In genomic region chr12:43813559-43813958, GRCm38 (mm10) we compare ENCODE assay signal across 11 mouse cellular contexts.
A peak's percentile ranks its signal among the peaks of the same experiment; 100 is the strongest.
DNase-seq lines count a peak whose midpoint lies in the region; ATAC-seq lines count a peak whose summit lies in the region.
"Had no signal": no experiment of that assay in that cellular context is flagged by ENCODE, and none has a peak within 500 bp of the region (broad histone marks: within the 10 kb centered on the region; RNA-seq: fewer than 3 reads in every experiment).

No protein-coding gene starts in this region.

- no peak overlapping the region for H3K27ac ChIP-seq in embryonic facial prominence, embryonic 11.5 days (replicated peaks; ENCODE audit: low read depth, low read length)
- no peak overlapping the region for H3K27ac ChIP-seq in embryonic facial prominence, embryonic 10.5 days (replicated peaks)
- no peak overlapping the region for H3K27ac ChIP-seq in neural tube, embryonic 14.5 days (ENCODE audit: low read depth, low read length)
- H3K27ac ChIP-seq: stomach, embryonic 15.5 days had no signal

- no peaks in the 10 kb centered on the region for H3K4me1 ChIP-seq in embryonic facial prominence, embryonic 11.5 days (ENCODE audit: control insufficient read depth, insufficient read depth, low read length)
- H3K4me1 ChIP-seq in embryonic facial prominence, embryonic 10.5 days = no peaks in the 10 kb centered on the region
- H3K4me1 ChIP-seq in neural tube, embryonic 14.5 days (ENCODE audit: control insufficient read depth, insufficient read depth, low read length) = no peaks in the 10 kb centered on the region
- H3K4me1 ChIP-seq: stomach, embryonic 15.5 days had no signal

- H3K36me3 ChIP-seq in embryonic facial prominence, embryonic 11.5 days (replicated peaks; ENCODE audit: control insufficient read depth, insufficient read depth, low read depth, low read length) = no peaks in the 10 kb centered on the region
- no peaks in the 10 kb centered on the region for H3K36me3 ChIP-seq in embryonic facial prominence, embryonic 10.5 days (replicated peaks)
- H3K36me3 ChIP-seq in neural tube, embryonic 14.5 days (ENCODE audit: control insufficient read depth, insufficient read depth, low read length) = no peaks in the 10 kb centered on the region
- H3K36me3 ChIP-seq: stomach, embryonic 15.5 days had no signal

- 15% methylated on average over 3 of the region's 3 CpGs for WGBS in embryonic facial prominence, embryonic 11.5 days
- 16% methylated on average over 3 of the region's 3 CpGs for WGBS in embryonic facial prominence, embryonic 10.5 days
- WGBS in neural tube, embryonic 14.5 days = 21% methylated on average over 3 of the region's 3 CpGs

- no peak for ATAC-seq in embryonic facial prominence, embryonic 11.5 days (replicated peaks; ENCODE audit: insufficient number of reproducible peaks, low FRiP score, low TSS enrichment, low read depth)
- peak; percentile 72 for ATAC-seq in neural tube, embryonic 14.5 days (ENCODE audit: low read depth)
- ATAC-seq in erythroid progenitor cell, adult 5-6 weeks (replicated peaks; ENCODE audit: low FRiP score, poor library complexity, severe bottlenecking) = no peak
- ATAC-seq: CD4-positive, CD25-positive, alpha-beta regulatory T cell, adult 4 months had no signal

- no peak overlapping the region for H3K9ac ChIP-seq in embryonic facial prominence, embryonic 11.5 days (replicated peaks; ENCODE audit: low read length)
- no peak overlapping the region for H3K9ac ChIP-seq in neural tube, embryonic 14.5 days (replicated peaks; ENCODE audit: low read depth, low read length)
- H3K9ac ChIP-seq: stomach, embryonic 15.5 days had no signal

- no peak overlapping the region for H3K4me2 ChIP-seq in embryonic facial prominence, embryonic 11.5 days (ENCODE audit: low read depth, low read length)
- no peak overlapping the region for H3K4me2 ChIP-seq in neural tube, embryonic 14.5 days (ENCODE audit: low read depth, low read length)
- H3K4me2 ChIP-seq: stomach, embryonic 15.5 days had no signal

- no peak overlapping the region for H3K4me3 ChIP-seq in embryonic facial prominence, embryonic 11.5 days (ENCODE audit: low read depth, low read length)
- no peak overlapping the region for H3K4me3 ChIP-seq in embryonic facial prominence, embryonic 10.5 days
- H3K4me3 ChIP-seq in neural tube, embryonic 14.5 days (ENCODE audit: low read depth, low read length) = no peak overlapping the region
- H3K4me3 ChIP-seq: stomach, embryonic 15.5 days had no signal

- H3K27me3 ChIP-seq in embryonic facial prominence, embryonic 11.5 days (ENCODE audit: control insufficient read depth, insufficient read depth, low read length) = no peaks in the 10 kb centered on the region
- no peaks in the 10 kb centered on the region for H3K27me3 ChIP-seq in embryonic facial prominence, embryonic 10.5 days (replicated peaks; ENCODE audit: low read depth, poor library complexity, severe bottlenecking)
- H3K27me3 ChIP-seq in neural tube, embryonic 14.5 days (ENCODE audit: control insufficient read depth, insufficient read depth, low read length) = no peaks in the 10 kb centered on the region
- H3K27me3 ChIP-seq: stomach, embryonic 15.5 days had no signal

- H3K9me3 ChIP-seq in embryonic facial prominence, embryonic 11.5 days (replicated peaks; ENCODE audit: control insufficient read depth, low read length) = no peaks in the 10 kb centered on the region
- H3K9me3 ChIP-seq in embryonic facial prominence, embryonic 10.5 days = no peaks in the 10 kb centered on the region
- H3K9me3 ChIP-seq in neural tube, embryonic 14.5 days (ENCODE audit: control insufficient read depth, low read length) = no peaks in the 10 kb centered on the region
- H3K9me3 ChIP-seq: stomach, embryonic 15.5 days had no signal

- intact Hi-C loops in left cerebral cortex, postnatal 14 days (cut with DNase I) = no loop called here
- intact Hi-C loops in left cerebral cortex, postnatal 36 days (cut with DNase I) = no loop called here
- intact Hi-C loops in heart, postnatal 14 days (cut with DNase I) = no loop called here

- DNase-seq in embryonic facial prominence, embryonic 11.5 days (ENCODE audit: low spot score) = peak; percentile 37
- DNase-seq in embryonic facial prominence, embryonic 10.5 days (ENCODE audit: low spot score) = no peak
- peak; percentile 38 to 60 for DNase-seq in left cerebral cortex, postnatal 14 days (ENCODE audit: low spot score in 2 of 2)
- DNase-seq in left cerebral cortex, postnatal 36 days (ENCODE audit: low spot score in 2 of 2) = no peak
- peak; percentile 65 for DNase-seq in embryo, embryonic 10.5 days (ENCODE audit: low spot score)
- DNase-seq in heart, postnatal 14 days = no peak
- DNase-seq: gastrocnemius, postnatal 36 days had no signal

Comparison
In these comparisons a context has a peak if more than half of its experiments do, and no peak if none do; other contexts are left out.
1. DNase-seq: peak in embryonic facial prominence, embryonic 11.5 days (single experiment), left cerebral cortex, postnatal 14 days (2 of 2) and embryo, embryonic 10.5 days (single experiment); none in embryonic facial prominence, embryonic 10.5 days (single experiment), left cerebral cortex, postnatal 36 days (0 of 2) and heart, postnatal 14 days (0 of 2).